Mouse (Mus musculus): Measurements from ENCODE around the gene Prpf19.

Gene Prpf19

DNA sequence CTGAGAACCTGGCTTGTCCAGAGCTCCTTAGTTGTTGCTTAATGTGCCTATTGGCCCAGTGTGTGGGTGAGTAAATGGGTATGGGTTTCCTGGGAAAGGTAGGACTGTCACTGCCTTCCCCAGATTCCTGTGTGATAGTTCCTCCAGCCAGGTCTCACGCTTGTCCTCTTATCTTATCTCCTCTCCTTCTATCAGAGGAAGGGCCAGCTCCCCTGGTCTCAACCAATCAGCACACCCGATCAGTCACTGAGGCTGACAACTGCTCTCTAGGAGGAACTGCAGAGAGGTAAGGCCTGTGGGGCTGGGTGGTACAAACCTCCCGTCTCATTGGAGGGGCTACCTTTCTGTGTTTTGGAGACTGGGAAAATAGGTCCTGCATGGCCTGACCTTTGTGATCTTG, 43.7 kb downstream of the Prpf19 start:
- in situ Hi-C loops (cut with MseI, MboI): no loop called here

- in situ Hi-C loops (cut with MseI, MboI): loop anchor here in 1 of 2 experiments (10.0 kb wide), 1 partner anchor 225 kb away; no protein-coding TSS in a partner anchor
Observed at GRCm38 (mm10) chr19:10940097-10940800, 45.2 kb downstream of the Prpf19 start.

DNA sequence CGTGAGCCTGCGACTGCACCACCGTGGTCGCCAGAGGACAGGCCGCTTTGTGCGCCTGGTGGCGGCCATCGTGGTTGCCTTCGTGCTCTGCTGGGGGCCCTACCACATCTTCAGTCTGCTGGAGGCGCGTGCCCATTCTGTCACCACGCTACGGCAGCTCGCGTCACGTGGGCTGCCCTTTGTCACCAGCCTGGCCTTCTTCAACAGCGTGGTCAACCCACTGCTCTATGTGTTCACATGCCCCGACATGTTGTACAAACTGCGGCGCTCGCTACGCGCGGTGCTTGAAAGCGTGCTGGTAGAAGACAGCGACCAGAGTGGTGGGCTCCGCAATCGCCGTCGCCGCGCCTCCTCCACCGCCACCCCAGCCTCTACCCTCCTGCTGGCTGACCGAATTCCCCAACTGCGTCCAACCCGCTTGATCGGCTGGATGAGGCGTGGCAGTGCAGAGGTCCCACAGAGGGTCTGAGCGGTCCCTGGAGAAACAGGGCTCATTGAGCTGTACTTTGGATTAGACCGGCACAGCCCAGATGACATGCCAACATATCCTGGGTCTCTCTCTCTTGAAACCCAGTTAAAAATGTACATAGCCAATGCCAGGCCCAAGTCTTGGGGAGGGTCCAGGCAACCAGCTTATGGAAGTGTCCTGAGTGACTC, 45.9 kb downstream of the Prpf19 start:
- in situ Hi-C loops (cut with MseI, MboI): loop anchor here in 1 of 2 experiments (10.0 kb wide), 1 partner anchor 226 kb away; no protein-coding TSS in a partner anchor

GRCm38 (mm10) chr19:10943955-10944354, 48.9 kb downstream of the Prpf19 start:
- in situ Hi-C loops (cut with MseI, MboI): loop anchor here in 1 of 2 experiments (10.0 kb wide), 1 partner anchor 229 kb away; no protein-coding TSS in a partner anchor

DNA sequence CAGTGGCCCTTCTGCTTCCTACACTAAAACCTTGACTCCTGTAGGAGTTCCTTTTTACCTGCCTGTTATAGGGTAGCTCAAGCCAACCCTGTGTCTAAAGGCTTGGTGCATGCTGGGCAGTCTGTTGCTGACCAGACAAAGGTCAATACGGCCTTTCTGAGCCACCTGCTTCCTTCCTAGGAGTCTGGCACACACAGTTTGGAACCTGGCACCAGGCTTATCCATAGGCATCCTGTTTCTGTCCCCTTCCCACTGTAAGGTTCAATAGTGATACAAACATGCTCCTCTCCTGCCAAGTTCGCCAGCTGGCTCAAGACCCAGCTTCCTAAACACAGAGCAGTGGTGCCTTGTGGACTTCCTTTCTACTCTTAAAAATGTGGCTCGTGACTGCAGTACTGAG, 51.5 kb downstream of the Prpf19 start:
- in situ Hi-C loops (cut with MseI, MboI): loop anchor here in 1 of 2 experiments (10.0 kb wide), 1 partner anchor 232 kb away; no protein-coding TSS in a partner anchor

DNA sequence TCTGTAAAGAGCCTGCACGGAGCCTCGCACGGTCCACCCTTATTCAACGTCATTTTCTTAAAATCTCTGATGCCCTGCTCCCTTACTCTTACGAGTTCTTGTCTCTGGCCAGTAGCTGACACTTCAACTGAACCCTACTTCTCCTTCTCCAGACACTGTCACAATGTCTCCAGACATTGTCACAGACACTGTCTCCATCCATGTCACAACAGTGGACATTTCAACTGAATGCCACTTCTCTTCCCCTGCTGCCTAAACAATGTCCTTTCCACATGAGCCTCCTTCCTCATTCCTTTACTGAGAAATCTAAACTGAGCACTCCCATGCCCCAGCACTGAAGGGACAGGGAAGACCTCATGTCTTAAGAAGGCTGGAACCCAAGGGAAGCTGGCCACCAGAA, 52.2 kb downstream of the Prpf19 start:
- in situ Hi-C loops (cut with MseI, MboI): loop anchor here in 1 of 2 experiments (10.0 kb wide), 1 partner anchor 232 kb away; no protein-coding TSS in a partner anchor

- in situ Hi-C loops (cut with MseI, MboI): loop anchor here in 1 of 2 experiments (10.0 kb wide), 1 partner anchor 234 kb away; no protein-coding TSS in a partner anchor
Observed at GRCm38 (mm10) chr19:10948416-10948815, 53.4 kb downstream of the Prpf19 start.

- in situ Hi-C loops (cut with MseI, MboI): loop anchor here in 1 of 2 experiments (10.0 kb wide), 1 partner anchor 234 kb away; no protein-coding TSS in a partner anchor
Observed at GRCm38 (mm10) chr19:10949112-10949511, 54.1 kb downstream of the Prpf19 start, which contains the start of gene Ccdc86. Ccdc86 (minus strand) TSS chr19:10949266.

DNA sequence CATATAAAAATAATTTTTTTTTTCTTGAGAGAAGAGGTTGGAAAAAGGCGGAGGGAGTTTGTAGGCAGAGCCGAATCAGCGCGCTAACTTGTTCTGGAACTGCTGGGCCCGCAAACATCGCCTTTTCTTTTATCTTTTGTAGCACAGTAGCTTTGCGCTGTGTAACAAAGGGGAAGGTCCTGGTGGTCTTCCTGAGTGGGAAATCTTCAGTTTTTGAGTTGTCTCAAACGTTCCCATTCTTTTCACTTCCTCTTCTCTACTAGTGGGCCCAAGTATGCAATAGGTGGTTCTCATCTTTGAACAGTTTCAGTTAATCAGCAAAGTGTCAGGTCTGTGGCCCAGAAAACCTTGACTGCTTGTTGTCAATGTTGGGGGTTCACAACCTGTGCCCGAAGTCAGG, 54.5 kb downstream of the Prpf19 start:
- in situ Hi-C loops (cut with MseI, MboI): loop anchor here in 1 of 2 experiments (10.0 kb wide), 1 partner anchor 235 kb away; no protein-coding TSS in a partner anchor

DNA sequence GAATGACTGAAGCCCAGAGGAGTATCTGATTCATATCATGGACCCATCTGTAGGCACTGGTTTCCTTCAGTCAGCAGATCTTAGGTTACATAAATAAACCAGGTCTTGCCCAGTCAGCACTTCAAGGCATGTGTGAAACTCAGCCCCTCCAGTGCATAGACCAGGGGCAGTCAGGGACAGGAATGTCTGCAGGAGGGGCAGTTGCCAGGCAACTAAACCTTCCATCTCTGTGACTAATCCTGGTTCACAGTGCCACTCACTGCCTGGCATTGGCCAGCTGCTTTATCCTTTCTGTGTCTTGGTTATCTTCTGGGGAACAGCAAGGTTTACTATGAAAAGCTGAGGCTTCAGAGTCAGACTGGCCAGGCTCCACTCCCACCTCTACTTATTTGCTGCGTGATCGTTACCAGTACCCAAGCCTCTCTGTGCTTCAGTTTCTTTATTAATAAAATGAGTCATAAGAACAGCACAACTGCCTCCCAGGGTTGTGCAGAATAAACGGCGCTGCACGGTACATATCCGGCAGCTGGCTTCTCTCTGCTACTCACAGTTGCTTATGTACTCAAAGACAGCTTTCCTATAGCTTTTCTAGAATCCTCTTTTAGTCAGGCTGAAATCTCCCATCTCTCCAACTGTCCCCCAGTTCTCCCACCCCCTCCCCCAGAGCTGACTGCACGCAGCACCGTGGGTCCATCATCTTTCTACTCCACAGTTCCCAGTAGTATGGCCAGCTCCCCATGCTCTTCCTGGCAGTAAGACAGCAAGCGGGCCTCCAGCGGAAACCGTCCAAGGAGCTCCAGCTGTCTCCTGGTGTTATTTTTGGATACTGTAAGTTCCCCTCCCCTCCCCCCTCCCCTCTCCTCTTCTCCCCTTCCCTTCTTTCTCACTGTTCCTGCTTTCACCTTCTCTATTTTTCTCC, 57.2 kb downstream of the Prpf19 start:
- in situ Hi-C loops (cut with MseI, MboI): loop anchor here in 1 of 2 experiments (25.0 kb wide), 1 partner anchor 240 kb away; no protein-coding TSS in a partner anchor
